Mouse (Mus musculus) kidney, adult 2 months (tissue): Measurements from ENCODE around the gene Irak2. TPM values are rescaled to one million over a fixed set of nuclear protein-coding genes. Genes with fewer than 3 reads are reported as not detected.

Source experiments
- DNase-seq: peaks from one replicate; pipeline ENCODE4 v3.0.0; 2021
- H3K27ac ChIP-seq: fragments of 200-500 bp; 2 replicates; pipeline ENCODE4 v1.5.1; 2012; ENCODE audit warnings: low read depth, low read length, control low read depth, inconsistent platforms; ENCODE audit not compliant: insufficient read depth
- H3K27me3 ChIP-seq: fragments of 200-500 bp; replicated peaks from 2 replicates; pipeline ENCODE4 v1.6.1; 2012; ENCODE audit warnings: mild to moderate bottlenecking, moderate library complexity, low read length, inconsistent platforms; ENCODE audit not compliant: control insufficient read depth, insufficient read depth
- H3K36me3 ChIP-seq: fragments of 200-500 bp; 2 replicates; pipeline ENCODE4 v1.6.1; 2012; ENCODE audit warnings: mild to moderate bottlenecking, moderate library complexity, low read length, inconsistent platforms; ENCODE audit not compliant: control insufficient read depth, insufficient read depth
- H3K4me1 ChIP-seq: fragments of 200-500 bp; 2 replicates; pipeline ENCODE4 v1.6.1; 2011; ENCODE audit warnings: low read length; ENCODE audit not compliant: control insufficient read depth, insufficient read depth
- H3K4me3 ChIP-seq: fragments of 200-500 bp; 2 replicates; pipeline ENCODE4 v1.5.1; 2011; ENCODE audit warnings: mild to moderate bottlenecking, low read depth, low read length, control low read depth; ENCODE audit not compliant: insufficient read depth
- POLR2A ChIP-seq: fragments of 200-500 bp; IDR thresholded peaks from one replicate; pipeline ENCODE4 v1.6.1; 2011; ENCODE audit warnings: low read depth, low read length, control low read depth
- WGBS: fragments of 180-500 bp; shearing (Covaris S2); methylation state at CpG from one replicate; pipeline ENCODE4 v1.1.7; 2018; 5-methylcytosine and 5-hydroxymethylcytosine counted together
- polyA plus RNA-seq: library from polyadenylated mRNA; depleted of rRNA; stranded (reverse); fragments of >200 nt; gene quantifications from 2 replicates; pipeline ENCODE4 v1.2.3, GENCODE M21; 2012; rRNA removed

Gene Irak2
- polyA plus RNA-seq, 1 experiment: 53.8 TPM

GRCm38 (mm10) chr6:113743111-113743510, 104.8 kb downstream of the Irak2 start:
- TF ChIP-seq POLR2A: no peak
- H3K27ac ChIP-seq: no peak overlapping the region
- H3K27me3 ChIP-seq: no peaks in the 10 kb centered on the region
- no peak overlapping the region for H3K4me3 ChIP-seq
- no peak for DNase-seq
- H3K4me1 ChIP-seq: peaks cover 2% of the 10 kb centered on the region; the same call in 1 of the 2 replicates
- whole genome bisulfite sequencing: 24% methylated on average over 1 of the region's 1 CpGs
- H3K36me3 ChIP-seq: no peaks in the 10 kb centered on the region

Other genes starting within 250 kb of the Irak2 start
- gene Ttll3, start 249.2 kb upstream of the Irak2 start, polyA plus RNA-seq: 5.9 and 6.4 TPM in 2 replicates
- 159 and 197 TPM in 2 replicates for gene Rpusd3, start 219.1 kb upstream of the Irak2 start, polyA plus RNA-seq
- 102 and 137 TPM in 2 replicates for gene Cidec, start 202.7 kb upstream of the Irak2 start, polyA plus RNA-seq
- gene Jagn1, start 195.9 kb upstream of the Irak2 start, polyA plus RNA-seq: 81.6 and 82.0 TPM in 2 replicates
- gene Il17re, start 180.0 kb upstream of the Irak2 start, polyA plus RNA-seq: 25.7 and 41.4 TPM in 2 replicates
- 37.6 and 41.8 TPM in 2 replicates for gene Il17rc, start 167.0 kb upstream of the Irak2 start, polyA plus RNA-seq
- 22.3 and 23.6 TPM in 2 replicates for gene Creld1, start 155.2 kb upstream of the Irak2 start, polyA plus RNA-seq
- gene Prrt3, start 136.5 kb upstream of the Irak2 start, polyA plus RNA-seq: 0.05 TPM in 1 of 2 replicates, not detected in the other
- 60.1 and 64.5 TPM in 2 replicates for gene Emc3, start 106.8 kb upstream of the Irak2 start, polyA plus RNA-seq
- gene Fancd2, start 106.8 kb upstream of the Irak2 start, polyA plus RNA-seq: 0.31 and 0.44 TPM in 2 replicates
- gene Fancd2os, start 37.8 kb upstream of the Irak2 start, polyA plus RNA-seq: 0.54 and 1.3 TPM in 2 replicates
- gene Brk1, start 33.7 kb upstream of the Irak2 start, polyA plus RNA-seq: 171 and 216 TPM in 2 replicates
- gene Vhl, start 14.5 kb upstream of the Irak2 start, polyA plus RNA-seq: 19.0 and 24.6 TPM in 2 replicates
- 32.9 and 35.5 TPM in 2 replicates for gene Tatdn2, start 58.6 kb downstream of the Irak2 start, polyA plus RNA-seq
- 0.09 TPM in 1 of 2 replicates, not detected in the other for gene Ghrl, start 81.4 kb downstream of the Irak2 start, polyA plus RNA-seq
- 140 and 155 TPM in 2 replicates for gene Sec13, start 102.3 kb downstream of the Irak2 start, polyA plus RNA-seq